Mouse (Mus musculus): ENCODE results near the gene Adgrb3. TPM values are rescaled to one million over a fixed set of nuclear protein-coding genes. Genes with fewer than 3 reads are reported as not detected.
"Not testable (repeated sequence)": the region's sequence is repeated elsewhere in the genome, so short reads cannot be mapped to it uniquely, and the experiment has no call there.

Gene Adgrb3
- polyA plus RNA-seq, 1 experiment = 54.2 TPM

DNA sequence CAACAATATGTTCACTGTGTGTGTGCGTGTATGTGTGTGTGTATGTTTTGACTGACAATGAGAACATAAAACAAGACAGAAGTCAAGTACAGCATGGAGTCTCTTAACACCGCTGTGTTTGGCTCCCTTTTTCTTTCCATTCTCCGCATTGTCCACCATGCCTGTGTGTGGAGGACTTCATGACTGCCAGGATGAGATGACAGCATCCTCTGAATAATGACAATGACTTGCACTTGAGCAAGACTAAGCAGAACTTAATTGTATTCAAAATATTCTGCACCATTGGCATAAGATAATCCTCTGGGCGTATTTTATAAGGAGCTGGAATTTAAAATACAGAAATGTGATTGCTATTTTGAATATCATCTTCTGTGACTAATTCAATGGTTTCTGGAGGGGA, 326.0 kb downstream of the Adgrb3 start:
- no peak overlapping the region for H3K4me3 ChIP-seq (ENCODE audit: insufficient read depth, low read length)
- H3K4me1 ChIP-seq (ENCODE audit: control insufficient read depth, insufficient read depth, low read length) = no peaks in the 10 kb centered on the region
- no peak for TF ChIP-seq POLR2A (IDR thresholded peaks at IDR 0.05; ENCODE audit: extremely low read depth, insufficient read depth, low read length)
- TF ChIP-seq CTCF (IDR thresholded peaks at IDR 0.05; ENCODE audit: extremely low read depth, insufficient read depth, low read length) = no peak
- no peak overlapping the region for H3K27ac ChIP-seq (ENCODE audit: insufficient read depth, low read length)

DNA sequence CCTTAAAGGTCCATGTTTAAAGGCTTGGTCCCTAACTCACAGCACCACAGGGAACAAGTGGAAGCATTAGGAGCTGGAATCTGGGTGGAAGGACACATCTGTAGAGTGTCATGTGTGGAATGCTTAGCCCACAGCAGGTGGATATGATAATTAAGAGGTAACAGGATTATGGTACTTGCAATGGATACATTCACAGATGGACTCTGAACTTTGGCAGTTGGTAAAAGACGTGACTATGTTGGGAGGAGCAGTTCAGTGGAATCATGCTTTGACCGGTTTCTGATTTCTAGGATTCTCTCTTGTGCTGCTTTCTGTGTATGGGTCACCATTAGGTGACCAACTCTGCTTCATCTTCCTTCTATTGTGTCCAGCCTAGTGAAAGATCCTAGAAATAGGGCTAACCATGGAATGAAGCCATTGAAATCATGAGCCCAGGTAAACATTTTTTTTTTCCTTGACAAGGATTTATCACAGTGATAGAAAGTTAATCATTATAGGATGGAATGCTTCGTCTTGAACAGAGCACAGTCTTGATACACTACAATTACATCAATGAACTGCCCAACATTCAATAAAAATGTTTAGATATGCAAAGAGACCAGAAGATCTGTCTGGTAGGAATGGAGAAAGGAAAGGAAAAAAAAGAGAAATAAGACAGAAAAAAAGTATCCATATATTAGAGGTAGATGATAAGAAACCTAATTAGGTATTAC, 334.1 kb downstream of the Adgrb3 start:
- H3K4me1 ChIP-seq (ENCODE audit: control insufficient read depth, insufficient read depth, low read length) = no peaks in the 10 kb centered on the region; the same call in 1 of the 2 replicates
- no peak overlapping the region for H3K4me3 ChIP-seq (ENCODE audit: insufficient read depth, low read length)
- no peak overlapping the region for H3K27ac ChIP-seq (ENCODE audit: insufficient read depth, low read length)
- no peak for TF ChIP-seq POLR2A (IDR thresholded peaks at IDR 0.05; ENCODE audit: extremely low read depth, insufficient read depth, low read length)
- no peak for TF ChIP-seq CTCF (IDR thresholded peaks at IDR 0.05; ENCODE audit: extremely low read depth, insufficient read depth, low read length)

DNA sequence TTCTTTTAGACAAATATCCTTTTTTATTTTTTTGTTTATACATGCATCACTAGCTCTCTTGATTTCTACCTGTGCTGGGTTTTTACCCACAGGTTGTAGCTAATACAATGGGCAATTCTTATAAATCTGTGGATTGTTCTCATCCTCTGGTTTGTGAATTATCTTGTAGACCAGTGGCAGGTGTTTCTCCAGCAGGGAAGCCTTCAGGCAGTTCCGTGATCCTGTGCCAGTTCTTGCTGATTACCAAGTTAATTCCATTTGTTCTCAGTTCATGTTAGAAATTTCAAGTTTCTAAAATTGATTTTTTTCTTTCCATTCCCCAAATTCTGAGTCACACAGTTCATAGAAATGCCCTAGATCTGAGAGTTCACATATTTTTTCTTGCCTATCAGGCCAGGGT, 338.0 kb downstream of the Adgrb3 start:
- H3K4me3 ChIP-seq (ENCODE audit: insufficient read depth, low read length) = no peak overlapping the region
- no peaks in the 10 kb centered on the region; the same call in 1 of the 2 replicates for H3K4me1 ChIP-seq (ENCODE audit: control insufficient read depth, insufficient read depth, low read length)
- TF ChIP-seq CTCF (IDR thresholded peaks at IDR 0.05; ENCODE audit: extremely low read depth, insufficient read depth, low read length) (no peak), POLR2A (IDR thresholded peaks at IDR 0.05; ENCODE audit: extremely low read depth, insufficient read depth, low read length) (no peak)
- H3K27ac ChIP-seq (ENCODE audit: insufficient read depth, low read length) = no peak overlapping the region

- Histone ChIP-seq H3K4me3 (ENCODE audit: insufficient read depth, low read length) (no peak overlapping the region), H3K4me1 (ENCODE audit: control insufficient read depth, insufficient read depth, low read length) (no peaks in the 10 kb centered on the region; the same call in 1 of the 2 replicates), H3K27ac (ENCODE audit: insufficient read depth, low read length) (no peak overlapping the region)
- TF ChIP-seq POLR2A (IDR thresholded peaks at IDR 0.05; ENCODE audit: extremely low read depth, insufficient read depth, low read length) = no peak
- no peak for TF ChIP-seq CTCF (IDR thresholded peaks at IDR 0.05; ENCODE audit: extremely low read depth, insufficient read depth, low read length)
Measured at GRCm38 (mm10) chr1:25490174-25490573, 339.3 kb downstream of the Adgrb3 start.

- TF ChIP-seq CTCF (IDR thresholded peaks at IDR 0.05; ENCODE audit: extremely low read depth, insufficient read depth, low read length) = no peak
- no peak for TF ChIP-seq POLR2A (IDR thresholded peaks at IDR 0.05; ENCODE audit: extremely low read depth, insufficient read depth, low read length)
- no peak overlapping the region for H3K27ac ChIP-seq (ENCODE audit: insufficient read depth, low read length)
- H3K4me3 ChIP-seq (ENCODE audit: insufficient read depth, low read length) = no peak overlapping the region
- peaks cover 2% of the 10 kb centered on the region for H3K4me1 ChIP-seq (ENCODE audit: control insufficient read depth, insufficient read depth, low read length)
Measured at GRCm38 (mm10) chr1:25475699-25476098, 353.8 kb downstream of the Adgrb3 start.

DNA sequence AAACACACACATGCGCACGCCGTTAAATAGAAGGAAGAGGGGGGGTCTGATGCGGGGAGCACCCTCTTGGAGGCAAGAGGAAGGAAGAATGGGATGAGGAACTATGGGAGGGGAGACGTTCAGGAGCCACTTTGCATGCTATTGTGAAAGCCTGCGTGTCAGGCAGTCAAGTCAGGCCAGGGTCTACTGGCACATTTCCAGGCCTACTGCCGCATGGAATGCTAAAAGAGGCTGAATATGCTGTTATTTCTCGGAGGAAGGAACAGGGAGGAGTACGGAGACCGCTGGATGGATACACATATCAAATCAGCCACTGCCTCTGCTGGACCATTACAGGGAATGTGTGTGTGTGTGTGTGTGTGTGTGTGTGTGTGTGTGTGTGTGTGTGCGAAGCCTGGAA, 355.0 kb downstream of the Adgrb3 start:
- Histone ChIP-seq H3K4me3 (ENCODE audit: insufficient read depth, low read length) (no peak overlapping the region), H3K4me1 (ENCODE audit: control insufficient read depth, insufficient read depth, low read length) (peaks cover 2% of the 10 kb centered on the region), H3K27ac (ENCODE audit: insufficient read depth, low read length) (no peak overlapping the region)
- TF ChIP-seq CTCF (IDR thresholded peaks at IDR 0.05; ENCODE audit: extremely low read depth, insufficient read depth, low read length) (no peak), POLR2A (IDR thresholded peaks at IDR 0.05; ENCODE audit: extremely low read depth, insufficient read depth, low read length) (no peak)

- not testable (repeated sequence) for H3K4me3 ChIP-seq (ENCODE audit: insufficient read depth, low read length); H3K4me1 ChIP-seq (ENCODE audit: control insufficient read depth, insufficient read depth, low read length); H3K27ac ChIP-seq (ENCODE audit: insufficient read depth, low read length)
- TF ChIP-seq CTCF (IDR thresholded peaks at IDR 0.05; ENCODE audit: extremely low read depth, insufficient read depth, low read length) = peak; percentile 15; the same call in 1 of the 2 replicates
Measured at GRCm38 (mm10) chr1:25471612-25472011, 357.9 kb downstream of the Adgrb3 start.

DNA sequence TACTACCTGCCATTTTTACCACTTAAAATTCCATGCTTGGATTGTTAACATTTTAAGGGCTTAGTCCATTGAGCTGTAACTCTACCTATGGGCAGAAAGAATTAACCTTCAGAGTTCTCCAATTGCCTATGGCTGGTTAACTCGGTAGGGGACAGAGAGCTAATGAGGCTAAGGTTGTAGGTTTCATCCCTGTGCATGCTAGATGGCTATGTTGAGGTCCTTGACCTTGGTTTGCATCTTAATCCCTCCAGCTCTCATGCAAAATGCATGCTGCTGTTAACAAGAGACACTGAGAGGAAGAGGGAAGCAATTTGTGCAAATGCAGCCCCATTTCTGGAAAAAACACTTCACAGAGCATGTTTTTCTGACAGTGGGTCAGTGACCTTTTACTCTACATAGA, 366.9 kb downstream of the Adgrb3 start:
- Histone ChIP-seq H3K4me3 (ENCODE audit: insufficient read depth, low read length) (no peak overlapping the region), H3K27ac (ENCODE audit: insufficient read depth, low read length) (no peak overlapping the region), H3K4me1 (ENCODE audit: control insufficient read depth, insufficient read depth, low read length) (no peaks in the 10 kb centered on the region; the same call in 1 of the 2 replicates)
- TF ChIP-seq POLR2A (IDR thresholded peaks at IDR 0.05; ENCODE audit: extremely low read depth, insufficient read depth, low read length) (no peak), CTCF (IDR thresholded peaks at IDR 0.05; ENCODE audit: extremely low read depth, insufficient read depth, low read length) (no peak)

- Histone ChIP-seq H3K4me3 (ENCODE audit: insufficient read depth, low read length) (no peak overlapping the region), H3K4me1 (ENCODE audit: control insufficient read depth, insufficient read depth, low read length) (no peaks in the 10 kb centered on the region; the same call in 1 of the 2 replicates), H3K27ac (ENCODE audit: insufficient read depth, low read length) (no peak overlapping the region)
- TF ChIP-seq CTCF (IDR thresholded peaks at IDR 0.05; ENCODE audit: extremely low read depth, insufficient read depth, low read length) (no peak), POLR2A (IDR thresholded peaks at IDR 0.05; ENCODE audit: extremely low read depth, insufficient read depth, low read length) (no peak)
Measured at GRCm38 (mm10) chr1:25435506-25435905, 394.0 kb downstream of the Adgrb3 start.

- H3K4me3 ChIP-seq (ENCODE audit: insufficient read depth, low read length) = no peak overlapping the region
- no peaks in the 10 kb centered on the region; the same call in 1 of the 2 replicates for H3K4me1 ChIP-seq (ENCODE audit: control insufficient read depth, insufficient read depth, low read length)
- no peak for TF ChIP-seq CTCF (IDR thresholded peaks at IDR 0.05; ENCODE audit: extremely low read depth, insufficient read depth, low read length)
- no peak overlapping the region for H3K27ac ChIP-seq (ENCODE audit: insufficient read depth, low read length)
Measured at GRCm38 (mm10) chr1:25430219-25430862, 399.2 kb downstream of the Adgrb3 start.

Measured in cortical plate, adult 2 months (tissue).